Mouse (Mus musculus) liver, embryonic 14.5 days (tissue): ENCODE measurements around the gene Vac14. TPM values are rescaled to one million over a fixed set of nuclear protein-coding genes. Genes with fewer than 3 reads are reported as not detected.

Experiments used
- ATAC-seq: fragments of 200-750 bp; cut with Nextera tagmentation; 2 replicates; pipeline ENCODE4 v1.8.0; 2017; ENCODE audit warnings: moderate number of reproducible peaks, mild to moderate bottlenecking, moderate library complexity; ENCODE audit not compliant: insufficient read depth
- DNase-seq, 3 experiments: peaks; one replicate each; pipeline ENCODE4 v3.0.0-alpha.2; 2012 to 2013; ENCODE audit warnings: low read depth in 3 of 3, low spot score in 3 of 3
- H3K27ac ChIP-seq: fragments of 300-500 bp; sonication (generic); 2 replicates; pipeline ENCODE4 v1.5.1; 2014; ENCODE audit warnings: moderate library complexity, mild to moderate bottlenecking, control low read depth, inconsistent platforms
- H3K27me3 ChIP-seq: fragments of 300-500 bp; sonication (generic); 2 replicates; pipeline ENCODE4 v1.6.1; 2014; ENCODE audit warnings: mild to moderate bottlenecking, low read length, moderate library complexity; ENCODE audit not compliant: control insufficient read depth, insufficient read depth
- H3K36me3 ChIP-seq: fragments of 300-500 bp; sonication (generic); replicated peaks from 2 replicates; pipeline ENCODE4 v1.6.1; 2014; ENCODE audit warnings: low read depth; ENCODE audit not compliant: control insufficient read depth, insufficient read depth
- H3K4me1 ChIP-seq, 2 experiments: fragments of 200-500 bp in 1 of 2; fragments of 300-500 bp in 1 of 2; sonication (generic) in 1 of 2; replicated peaks; 2 replicates each; pipeline ENCODE4 v1.6.1; 2012 to 2014; ENCODE audit warnings: antibody characterized with exemption in 1 of 2, inconsistent platforms in 1 of 2, low read length in 1 of 2; ENCODE audit not compliant: control insufficient read depth in 2 of 2, insufficient read depth in 2 of 2
- H3K4me2 ChIP-seq: fragments of 300-500 bp; sonication (generic); 2 replicates; pipeline ENCODE4 v1.6.1; 2014; ENCODE audit warnings: low read depth, mild to moderate bottlenecking, control low read depth, moderate library complexity
- H3K4me3 ChIP-seq, 2 experiments: fragments of 200-500 bp in 1 of 2; fragments of 300-500 bp in 1 of 2; sonication (generic) in 1 of 2; 2 replicates each; pipeline ENCODE4 v1.5.1; 2012 to 2014; ENCODE audit warnings: low read depth in 2 of 2, low read length in 2 of 2, mild to moderate bottlenecking in 2 of 2, control low read depth in 1 of 2, inconsistent platforms in 1 of 2, moderate library complexity in 1 of 2; ENCODE audit not compliant: insufficient read depth in 1 of 2
- H3K9ac ChIP-seq: fragments of 300-500 bp; sonication (generic); replicated peaks from 2 replicates; pipeline ENCODE4 v1.6.1; 2014; ENCODE audit warnings: mild to moderate bottlenecking, control low read depth, moderate library complexity
- H3K9me3 ChIP-seq: fragments of 300-500 bp; sonication (generic); 2 replicates; pipeline ENCODE4 v1.6.1; 2016; ENCODE audit warnings: low read length, mixed read lengths; ENCODE audit not compliant: control insufficient read depth
- CTCF ChIP-seq: IDR thresholded peaks from 2 replicates; pipeline ENCODE4 v1.5.1; 2016; ENCODE audit warnings: antibody characterized with exemption, low read depth, control low read depth
- EP300 ChIP-seq: IDR thresholded peaks from 2 replicates; pipeline ENCODE4 v1.6.1; 2016; ENCODE audit warnings: antibody characterized with exemption, low read depth
- WGBS: fragments of 180-500 bp; shearing (Covaris S2); extraction: QIAGEN DNeasy Blood & Tissue Kit; methylation state at CpG from one replicate; pipeline ENCODE4 v1.1.7; 2014; ENCODE audit not compliant: insufficient replicate concordance; 5-methylcytosine and 5-hydroxymethylcytosine counted together
- polyA plus RNA-seq, 2 experiments: library from polyadenylated mRNA; depleted of rRNA in 1 of 2; stranded (reverse) in 1 of 2; unstranded in 1 of 2; fragments of >200 nt; fragmentation: Nextera tagmentation in 1 of 2; extraction: Ambion mirVana in 1 of 2; gene quantifications; 2 replicates each; pipeline versions ENCODE4 v1.2.1 to v1.2.3; 2012 to 2014

The Vac14 gene
- polyA plus RNA-seq, 2 experiments, result 11.2 to 14.8 TPM

- Histone ChIP-seq H3K4me3 (no peak overlapping the region), H3K27me3 (no peaks in the 10 kb centered on the region), H3K4me1 (no peaks in the 10 kb centered on the region), H3K4me2 (no peak overlapping the region), H3K36me3 (no peaks in the 10 kb centered on the region), H3K9ac (no peak overlapping the region), H3K9me3 (no peaks in the 10 kb centered on the region), H3K27ac (no peak overlapping the region)
- ATAC-seq, result no peak
- no peak for DNase-seq
- TF ChIP-seq EP300 (no peak), CTCF (no peak)
- WGBS, result 75% methylated on average over 7 of the region's 7 CpGs
These were observed 81.1 kb downstream of the Vac14 start for GRCm38 (mm10) chr8:110699501-110699900.

DNA sequence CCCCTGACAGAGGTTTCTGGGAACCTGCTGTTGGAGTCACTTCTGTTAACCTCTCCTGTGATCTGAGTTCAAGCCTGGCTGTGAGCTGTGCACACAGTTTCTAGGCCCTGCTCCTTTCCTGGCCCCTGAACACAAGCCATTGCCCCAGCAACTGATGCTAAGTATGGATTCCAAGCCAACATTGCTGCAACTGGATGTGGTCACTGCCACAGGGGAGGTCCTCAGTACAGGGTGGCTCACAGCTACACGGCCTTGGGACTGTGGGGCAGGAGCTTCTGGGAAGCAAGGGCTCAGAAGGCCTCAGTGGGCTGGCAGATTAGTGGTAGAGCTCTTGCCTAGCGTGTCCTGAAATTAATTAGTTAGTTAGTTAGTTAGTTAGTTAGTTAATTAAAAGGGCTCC lies 82.2 kb downstream of the Vac14 start:
- H3K27ac ChIP-seq, result no peak overlapping the region
- no peak for DNase-seq
- no peaks in the 10 kb centered on the region for H3K4me1 ChIP-seq
- TF ChIP-seq EP300, result no peak
- no peak for TF ChIP-seq CTCF
- H3K4me3 ChIP-seq, result no peak overlapping the region
- H3K36me3 ChIP-seq, result no peaks in the 10 kb centered on the region
- no peak overlapping the region for H3K4me2 ChIP-seq
- 76% methylated on average over 2 of the region's 2 CpGs for WGBS
- no peaks in the 10 kb centered on the region for H3K9me3 ChIP-seq
- no peak for ATAC-seq
- no peaks in the 10 kb centered on the region for H3K27me3 ChIP-seq
- no peak overlapping the region for H3K9ac ChIP-seq

- no peak overlapping the region for H3K9ac ChIP-seq
- no peaks in the 10 kb centered on the region for H3K27me3 ChIP-seq
- no peak overlapping the region for H3K27ac ChIP-seq
- H3K4me1 ChIP-seq, result no peaks in the 10 kb centered on the region
- 76% methylated on average over 9 of the region's 9 CpGs for WGBS
- H3K4me3 ChIP-seq, result no peak overlapping the region
- H3K36me3 ChIP-seq, result no peaks in the 10 kb centered on the region
- no peak for DNase-seq
- TF ChIP-seq EP300, result no peak
- TF ChIP-seq CTCF, result no peak
- no peak overlapping the region for H3K4me2 ChIP-seq
- no peaks in the 10 kb centered on the region for H3K9me3 ChIP-seq
- no peak for ATAC-seq
These were observed 84.5 kb downstream of the Vac14 start for GRCm38 (mm10) chr8:110702636-110703459.

DNA sequence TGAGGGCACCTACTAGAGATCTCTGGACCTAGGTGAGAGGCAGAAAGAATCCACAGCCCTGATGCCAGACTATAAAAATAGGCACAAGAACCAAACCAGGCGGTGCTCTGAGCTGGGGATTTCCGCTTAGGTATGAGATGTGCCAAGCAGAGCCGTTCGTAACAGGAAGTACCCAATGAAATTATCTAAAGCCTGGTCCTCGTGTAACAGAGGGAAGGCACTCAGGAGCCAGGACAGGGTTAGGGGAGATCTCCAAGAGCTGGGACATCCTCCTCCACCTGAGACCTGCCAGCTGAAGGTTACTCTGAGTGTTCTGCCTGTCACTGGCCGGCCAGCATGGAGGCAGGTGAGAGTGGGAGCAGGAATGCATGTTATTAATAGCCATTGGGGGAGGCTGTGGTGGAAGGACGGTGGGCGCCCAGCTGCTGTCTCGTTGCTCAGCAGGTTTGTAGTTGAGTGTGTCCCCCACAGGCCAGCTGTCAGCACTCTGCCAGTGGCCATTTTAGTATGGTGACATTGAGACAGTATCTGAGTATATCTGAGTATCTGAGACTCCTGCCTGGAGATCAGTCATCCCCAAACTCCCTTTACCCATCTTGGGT lies 85.2 kb downstream of the Vac14 start:
- no peaks in the 10 kb centered on the region for H3K4me1 ChIP-seq
- no peak overlapping the region for H3K27ac ChIP-seq
- H3K4me3 ChIP-seq, result no peak overlapping the region
- H3K4me2 ChIP-seq, result no peak overlapping the region
- no peaks in the 10 kb centered on the region for H3K27me3 ChIP-seq
- ATAC-seq, result no peak
- WGBS, result 64% methylated on average over 9 of the region's 9 CpGs
- no peak overlapping the region for H3K9ac ChIP-seq
- no peak for TF ChIP-seq EP300
- TF ChIP-seq CTCF, result no peak
- no peaks in the 10 kb centered on the region for H3K36me3 ChIP-seq
- DNase-seq, result no peak
- no peaks in the 10 kb centered on the region for H3K9me3 ChIP-seq

GRCm38 (mm10) chr8:110704103-110704502 lies 85.7 kb downstream of the Vac14 start:
- Histone ChIP-seq H3K9ac (no peak overlapping the region), H3K4me2 (no peak overlapping the region), H3K9me3 (no peaks in the 10 kb centered on the region), H3K27me3 (no peaks in the 10 kb centered on the region), H3K36me3 (no peaks in the 10 kb centered on the region), H3K27ac (no peak overlapping the region), H3K4me3 (no peak overlapping the region), H3K4me1 (no peaks in the 10 kb centered on the region)
- no peak for DNase-seq
- TF ChIP-seq EP300, result no peak
- no peak for TF ChIP-seq CTCF
- WGBS, result 81% methylated on average over 3 of the region's 3 CpGs
- ATAC-seq, result no peak
